Mouse (Mus musculus) T-cell, adult 2 months (primary cell): ENCODE results near the gene Hlcs.
A peak's percentile ranks its signal among the peaks of the same experiment; 100 is the strongest.

Experiments
- DNase-seq: peaks from one replicate; pipeline ENCODE4 v3.0.0; 2022; ENCODE audit warnings: low spot score

Gene Hlcs

DNA sequence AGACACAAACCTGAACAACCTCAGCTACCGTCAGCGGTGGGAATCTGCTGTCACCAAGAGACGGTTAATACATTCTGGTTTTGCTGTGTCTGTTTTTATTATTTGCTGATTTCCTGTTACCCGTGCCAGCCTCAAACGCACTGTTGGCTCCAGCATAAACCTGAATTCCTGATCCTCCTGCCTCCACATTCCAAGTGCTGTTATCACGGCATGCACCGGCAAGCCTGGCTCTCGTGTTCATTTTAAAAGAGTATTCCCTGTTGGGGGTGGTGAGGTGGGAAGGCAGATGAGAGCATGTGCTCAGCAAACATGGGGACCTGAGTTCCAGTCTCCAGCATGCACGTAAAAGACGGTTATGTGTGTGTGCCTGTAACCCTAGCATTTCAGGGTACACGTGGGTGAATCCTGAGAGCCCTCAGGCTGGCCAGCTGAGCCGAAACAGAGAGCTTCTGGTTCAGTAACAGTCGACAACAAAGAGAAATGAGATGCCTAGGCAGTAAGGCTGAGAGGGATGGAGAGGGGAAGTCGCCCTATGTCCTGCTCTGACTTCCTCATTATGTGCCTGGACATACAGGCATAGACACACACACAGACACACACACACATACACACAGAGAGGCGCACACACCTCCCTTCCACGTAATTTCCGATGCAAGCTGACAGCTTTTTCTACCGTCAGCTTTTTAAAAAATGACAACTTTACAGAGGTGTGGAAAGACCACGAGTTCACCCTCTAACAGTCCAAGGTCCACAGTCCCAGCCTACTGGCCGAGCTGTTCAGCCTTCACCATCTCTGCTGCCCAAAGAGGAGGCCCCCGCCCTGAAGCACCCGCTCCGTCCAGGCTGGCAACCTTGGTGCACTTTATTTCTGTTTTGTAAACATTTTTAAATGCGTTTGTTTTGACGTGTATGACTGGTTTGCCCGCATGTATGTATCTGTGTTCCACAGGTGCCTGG is 107.6 kb downstream of the Hlcs start:
- no peak for DNase-seq

- no peak for DNase-seq
These were observed 112.0 kb downstream of the Hlcs start for GRCm38 (mm10) chr16:94201387-94201786.

- no peak for DNase-seq
These were observed 117.5 kb downstream of the Hlcs start for GRCm38 (mm10) chr16:94195913-94196312.

- DNase-seq: no peak
These were observed 121.7 kb downstream of the Hlcs start for GRCm38 (mm10) chr16:94191379-94192315.

- no peak for DNase-seq
These were observed 123.1 kb downstream of the Hlcs start for GRCm38 (mm10) chr16:94190256-94190655.

- DNase-seq: no peak
These were observed 126.8 kb downstream of the Hlcs start for GRCm38 (mm10) chr16:94186526-94186925.

GRCm38 (mm10) chr16:94185430-94185829 is 127.9 kb downstream of the Hlcs start:
- peak; percentile 95 for DNase-seq

DNA sequence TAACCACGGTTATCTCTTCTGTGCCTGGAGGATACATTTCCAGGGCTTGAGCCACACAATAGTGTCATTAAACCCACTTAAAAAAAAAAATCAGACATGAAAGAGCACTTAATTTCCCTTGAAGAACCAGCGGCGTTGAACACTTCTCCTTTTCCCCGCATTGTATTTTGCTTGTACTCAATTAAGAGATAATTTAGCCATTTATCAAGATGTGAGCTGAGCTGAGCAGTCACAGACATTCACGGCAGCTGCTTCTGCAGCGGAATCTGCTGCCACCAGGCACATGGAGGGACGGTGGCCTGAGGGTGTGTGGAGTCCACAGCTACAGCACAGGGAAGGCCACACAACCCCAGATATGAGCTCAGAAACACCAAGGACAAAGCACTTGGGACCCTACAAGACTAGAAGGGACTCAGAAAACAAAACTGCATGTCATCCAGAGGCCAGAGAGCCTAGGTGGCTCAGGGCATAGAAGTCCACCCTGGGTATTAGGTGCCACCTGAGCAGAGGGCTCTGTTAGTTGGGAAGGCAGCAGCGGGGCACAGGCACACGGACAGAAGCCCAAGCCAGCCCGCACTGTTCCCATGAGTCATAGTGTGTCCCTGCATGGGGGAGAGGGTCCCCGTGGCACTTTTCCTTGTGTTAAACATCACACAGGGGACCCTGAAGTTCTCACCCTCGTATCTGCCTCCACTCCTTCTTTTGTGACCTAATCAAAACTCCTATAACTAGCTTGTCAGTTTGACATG is 133.1 kb downstream of the Hlcs start:
- DNase-seq: no peak

DNA sequence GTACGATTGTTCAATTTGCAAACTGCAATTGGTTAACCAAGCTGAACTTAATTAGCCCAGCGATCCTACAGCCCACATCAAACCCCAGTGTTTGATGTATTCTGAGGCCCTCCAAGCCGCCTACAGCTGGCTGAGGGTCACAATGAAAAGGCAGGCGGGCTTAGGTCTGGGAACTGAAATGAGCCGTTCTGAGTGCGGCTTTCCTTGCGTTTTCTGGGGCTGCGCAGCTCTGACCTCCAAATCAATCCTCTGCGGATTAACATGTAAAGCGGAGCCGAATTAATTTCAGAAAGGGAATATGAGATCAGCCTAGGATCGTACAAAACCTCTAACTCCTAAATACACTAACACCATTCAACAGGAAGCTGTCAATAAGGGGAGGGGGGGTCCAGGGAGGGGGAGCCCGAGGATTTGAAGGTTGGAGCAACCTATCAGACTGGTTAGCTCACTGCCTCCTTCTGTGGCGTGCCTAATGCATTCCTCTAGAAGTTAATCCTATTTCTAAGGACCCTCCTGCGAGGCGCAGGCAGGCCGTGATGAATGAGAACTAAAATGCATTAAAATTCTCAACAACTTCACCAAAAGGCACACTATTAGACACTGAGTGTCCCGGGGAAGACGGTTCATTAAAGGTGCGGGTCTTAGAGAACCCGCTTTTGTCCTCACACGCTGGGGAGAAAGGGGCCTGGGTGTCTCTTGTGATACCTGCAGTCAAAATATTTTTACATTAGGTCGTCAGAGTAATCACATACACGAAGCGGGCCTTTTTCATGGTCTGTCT is 133.8 kb downstream of the Hlcs start:
- no peak for DNase-seq

DNA sequence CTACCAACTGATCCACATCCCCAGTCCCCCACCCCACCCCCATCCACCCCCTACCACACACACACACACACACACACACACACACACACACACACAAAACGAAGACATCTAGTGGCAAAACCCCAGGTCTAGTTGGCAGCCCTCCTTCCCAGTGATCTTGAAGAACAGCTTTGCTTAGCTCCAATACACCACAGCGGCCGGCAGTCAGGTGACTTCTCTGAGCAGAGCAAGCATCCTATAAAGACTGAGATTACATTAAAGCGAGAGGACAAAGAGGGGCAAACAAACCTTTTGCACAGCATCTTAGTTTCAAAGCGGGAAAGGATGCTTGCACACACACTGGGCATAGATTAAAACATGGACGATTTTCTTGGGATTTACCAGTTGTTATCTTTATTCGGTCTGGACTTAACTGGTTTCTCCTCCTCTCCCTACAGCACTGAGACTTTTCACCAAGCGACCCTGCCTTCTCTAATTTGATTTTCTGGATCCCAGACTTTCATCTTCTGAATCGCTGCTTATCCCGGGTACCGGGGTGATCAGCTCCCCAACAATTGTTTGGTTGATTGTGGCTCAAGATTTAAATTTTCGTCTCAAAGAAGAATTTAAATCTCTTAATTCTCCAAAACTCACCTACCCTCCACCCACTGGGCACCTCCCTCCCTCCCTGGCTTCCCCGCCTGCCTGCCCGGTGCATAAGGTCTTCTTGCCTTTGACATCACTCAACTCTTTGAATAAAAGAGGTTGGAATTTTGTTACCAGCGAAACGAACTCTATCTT is 134.7 kb downstream of the Hlcs start:
- DNase-seq: no peak

DNA sequence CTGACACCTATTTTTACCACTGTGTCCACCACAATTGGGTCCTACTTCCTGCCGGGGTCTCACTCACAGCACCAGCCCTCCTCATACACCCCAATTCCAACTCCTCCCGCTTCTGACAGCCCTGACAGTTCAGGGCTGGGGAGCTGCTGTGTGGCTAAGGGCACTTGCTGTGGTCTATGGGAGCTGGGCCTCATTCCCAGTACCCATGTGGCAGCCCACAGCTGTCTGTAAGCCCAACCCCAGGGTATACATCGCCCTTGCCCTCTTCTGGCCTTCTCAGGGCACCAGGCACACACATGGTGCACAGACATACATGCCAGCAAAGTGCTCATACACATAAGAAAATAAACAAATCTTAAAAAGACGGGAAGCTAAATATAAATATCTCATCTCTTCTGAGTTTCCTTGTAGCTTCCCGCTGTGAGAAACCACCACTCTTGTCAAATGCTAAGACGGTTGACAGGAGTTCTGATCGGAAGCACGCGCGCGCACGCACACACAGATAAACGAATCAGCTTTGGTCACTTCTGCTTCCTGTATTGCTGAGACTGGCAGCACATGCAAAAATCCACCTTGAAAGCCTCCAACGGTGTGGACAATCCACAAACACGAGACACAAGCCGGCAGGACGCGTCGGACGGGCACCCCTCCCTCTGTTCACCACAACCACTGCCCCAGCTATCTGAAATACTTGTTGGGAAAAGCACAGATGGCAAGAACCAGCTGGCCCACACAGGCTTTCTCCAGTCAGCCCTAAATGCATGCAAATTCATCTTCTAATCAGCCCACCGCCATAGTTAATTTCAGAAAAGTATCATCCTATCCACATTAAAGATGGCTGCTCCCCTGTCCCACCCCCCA is 136.1 kb downstream of the Hlcs start:
- DNase-seq: no peak

DNA sequence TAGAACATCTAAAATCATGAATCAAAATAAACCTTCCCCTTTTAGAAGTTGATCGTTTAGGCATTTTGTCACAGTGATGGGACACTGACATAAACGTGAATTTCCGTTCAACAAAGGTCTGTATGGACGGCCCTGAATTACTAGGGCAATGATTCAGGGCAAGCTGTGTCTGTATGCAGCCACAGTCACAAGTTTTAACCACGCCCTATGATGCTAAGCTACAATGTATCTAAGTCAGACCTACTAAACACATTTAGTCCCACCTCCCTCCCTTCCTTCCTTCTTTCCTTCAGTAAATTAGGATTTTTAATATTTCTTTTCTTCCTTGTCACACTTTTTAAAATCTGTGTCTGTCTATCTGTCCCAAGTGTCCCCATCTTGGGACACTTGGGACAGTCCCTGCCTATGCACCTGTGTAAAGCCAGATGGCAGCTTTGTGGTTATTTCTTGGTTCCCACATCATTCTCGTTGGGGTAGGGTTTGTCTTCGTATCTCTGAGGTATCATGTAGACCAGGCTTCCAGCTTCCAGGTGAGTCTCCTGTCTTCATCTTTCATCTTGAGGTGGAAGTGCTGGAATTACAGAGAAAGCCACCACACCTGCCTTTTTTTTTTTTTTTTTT is 137.9 kb downstream of the Hlcs start:
- DNase-seq: no peak

DNA sequence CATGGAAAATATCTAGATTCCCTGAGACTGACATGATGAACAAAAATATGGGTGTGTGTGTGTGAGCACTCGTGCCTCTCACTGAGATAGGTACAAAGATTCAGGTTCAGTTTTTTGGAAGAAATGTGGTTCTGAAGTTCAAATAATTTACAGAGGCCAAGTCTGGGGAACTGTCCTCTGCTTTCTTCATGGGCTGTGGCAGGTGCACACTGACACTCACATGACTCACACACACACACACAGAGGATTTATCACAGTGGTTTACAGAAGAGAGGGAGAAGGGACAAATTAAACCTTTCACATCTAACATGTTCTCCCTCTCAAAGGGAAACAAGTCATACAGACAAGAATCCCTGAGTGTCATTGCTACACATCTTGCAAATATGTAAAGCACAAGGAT is 140.0 kb downstream of the Hlcs start:
- no peak for DNase-seq

DNA sequence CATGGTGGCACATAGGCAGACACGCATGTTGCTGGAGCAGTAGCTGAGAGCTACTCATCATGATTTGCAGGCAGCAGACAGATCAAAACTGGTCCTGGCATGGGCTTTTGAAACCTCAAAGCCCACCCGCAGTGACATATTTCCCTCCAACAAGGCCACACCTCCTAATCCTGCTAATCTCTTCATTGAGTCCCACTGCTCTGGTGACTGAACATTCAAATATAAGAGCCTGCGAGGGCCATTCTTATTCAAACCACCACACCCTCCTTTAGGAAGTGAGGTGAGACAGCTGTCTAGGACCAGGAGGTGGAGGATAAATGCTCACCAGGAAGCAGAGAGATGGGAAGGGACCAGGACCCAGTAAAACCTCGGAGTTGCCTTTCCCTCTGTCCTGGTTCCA is 143.2 kb downstream of the Hlcs start:
- no peak for DNase-seq

DNA sequence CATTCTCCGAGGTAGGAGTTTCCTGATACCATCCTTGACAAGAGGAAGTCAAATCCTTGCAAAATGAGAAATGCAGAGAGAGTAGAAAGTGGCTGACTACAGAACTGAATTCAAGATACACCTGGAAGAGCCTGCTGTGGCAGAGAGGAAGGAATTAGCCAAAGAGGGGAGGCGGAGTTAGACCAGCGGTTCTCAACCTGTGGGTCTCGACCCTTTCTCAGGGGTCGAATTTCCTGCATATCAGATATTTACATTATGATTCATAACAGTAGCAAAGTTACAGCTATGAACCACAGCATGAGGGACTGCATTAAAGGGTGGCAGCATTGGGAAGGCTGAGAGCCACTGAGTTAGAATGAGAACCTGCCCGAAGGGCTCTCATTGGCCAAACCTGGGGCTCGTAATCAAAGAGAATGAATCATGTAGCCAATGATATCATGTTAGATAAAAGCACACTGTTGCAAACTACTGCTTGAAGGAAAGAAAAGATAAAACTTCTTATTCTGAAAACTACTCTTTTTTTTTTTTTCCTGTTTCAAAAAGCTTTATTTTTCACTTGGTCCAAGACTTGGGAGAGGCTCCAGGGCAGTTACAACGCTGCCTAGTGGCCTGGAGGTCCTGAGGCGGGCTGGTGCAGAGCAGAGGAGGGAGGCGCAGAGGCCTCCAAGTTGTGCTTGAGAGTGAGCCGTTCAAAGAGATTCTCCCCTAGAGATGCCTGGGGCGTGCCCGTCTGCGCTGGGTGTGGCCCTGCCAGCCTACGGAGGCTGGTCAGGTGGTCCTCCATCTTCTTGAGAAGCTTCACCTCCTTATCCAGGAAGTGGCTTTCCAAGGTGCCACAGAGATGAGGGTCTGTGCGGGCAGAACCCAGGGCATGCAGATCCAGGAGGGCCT is 144.5 kb downstream of the Hlcs start:
- no peak for DNase-seq

- DNase-seq: no peak
These were observed 148.4 kb downstream of the Hlcs start for GRCm38 (mm10) chr16:94164978-94165377.

DNA sequence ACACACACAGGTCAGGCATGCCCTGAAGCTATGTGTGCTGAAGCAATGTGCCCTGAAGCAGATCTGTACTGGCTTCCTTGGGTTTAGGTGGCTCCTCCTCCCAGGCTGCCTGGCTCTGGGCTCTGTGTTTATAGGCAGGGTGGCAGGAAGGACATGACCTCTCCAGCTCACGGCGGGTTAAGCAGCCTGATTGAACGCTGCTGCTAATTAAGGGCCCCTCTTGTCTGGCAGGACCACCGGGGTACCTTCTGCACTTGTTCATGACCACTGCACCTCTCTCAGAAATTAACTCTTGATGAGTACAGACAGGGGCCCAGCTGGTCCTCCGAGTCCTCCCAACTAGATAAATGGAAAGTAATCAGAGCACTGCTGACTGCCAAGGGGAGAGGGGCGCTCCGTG is 149.1 kb downstream of the Hlcs start:
- DNase-seq: no peak

GRCm38 (mm10) chr16:94163051-94163450 is 150.3 kb downstream of the Hlcs start:
- DNase-seq: no peak
